Mouse (Mus musculus) forebrain, embryonic 16.5 days (tissue): ENCODE measurements around the gene Ror1. TPM values are rescaled to one million over a fixed set of nuclear protein-coding genes. Genes with fewer than 3 reads are reported as not detected.

Source experiments
- ATAC-seq: fragments of 200-750 bp; cut with Nextera tagmentation; 2 replicates; pipeline ENCODE4 v1.8.0; 2017; ENCODE audit warnings: mild to moderate bottlenecking, moderate library complexity
- H3K27ac ChIP-seq: fragments of 300-500 bp; sonication (generic); 2 replicates; pipeline ENCODE4 v1.5.1; 2014; ENCODE audit warnings: low read length, control low read depth
- H3K27me3 ChIP-seq: fragments of 300-500 bp; sonication (generic); replicated peaks from 2 replicates; pipeline ENCODE4 v1.6.1; 2014; ENCODE audit warnings: low read length; ENCODE audit not compliant: control insufficient read depth, insufficient read depth
- H3K36me3 ChIP-seq: fragments of 300-500 bp; sonication (generic); 2 replicates; pipeline ENCODE4 v1.6.1; 2014; ENCODE audit not compliant: control insufficient read depth, insufficient read depth
- H3K4me1 ChIP-seq: fragments of 300-500 bp; sonication (generic); replicated peaks from 2 replicates; pipeline ENCODE4 v1.6.1; 2014; ENCODE audit warnings: low read length; ENCODE audit not compliant: control insufficient read depth, insufficient read depth
- H3K4me2 ChIP-seq: fragments of 300-500 bp; sonication (generic); 2 replicates; pipeline ENCODE4 v1.6.1; 2014; ENCODE audit warnings: mild to moderate bottlenecking, low read length, control low read depth
- H3K4me3 ChIP-seq: fragments of 300-500 bp; sonication (generic); replicated peaks from 2 replicates; pipeline ENCODE4 v1.5.1; 2014; ENCODE audit warnings: mild to moderate bottlenecking, low read length, control low read depth
- H3K9ac ChIP-seq: fragments of 300-500 bp; sonication (generic); replicated peaks from 2 replicates; pipeline ENCODE4 v1.6.1; 2014; ENCODE audit warnings: low read depth, low read length, control low read depth
- H3K9me3 ChIP-seq: fragments of 300-500 bp; sonication (generic); 2 replicates; pipeline ENCODE4 v1.6.1; 2016; ENCODE audit warnings: low read length; ENCODE audit not compliant: control insufficient read depth
- WGBS: fragments of 180-500 bp; shearing (Covaris S2); extraction: QIAGEN DNeasy Blood & Tissue Kit; methylation state at CpG from one replicate; pipeline ENCODE4 v1.1.7; 2014; 5-methylcytosine and 5-hydroxymethylcytosine counted together
- polyA plus RNA-seq: library from polyadenylated mRNA; unstranded; fragments of >200 nt; fragmentation: Nextera tagmentation; extraction: Ambion mirVana; gene quantifications from 2 replicates; pipeline ENCODE4 v1.2.1, GENCODE M21; 2015

Ror1 gene
- polyA plus RNA-seq, 1 experiment from 2014 or later, result 0.89 TPM

DNA sequence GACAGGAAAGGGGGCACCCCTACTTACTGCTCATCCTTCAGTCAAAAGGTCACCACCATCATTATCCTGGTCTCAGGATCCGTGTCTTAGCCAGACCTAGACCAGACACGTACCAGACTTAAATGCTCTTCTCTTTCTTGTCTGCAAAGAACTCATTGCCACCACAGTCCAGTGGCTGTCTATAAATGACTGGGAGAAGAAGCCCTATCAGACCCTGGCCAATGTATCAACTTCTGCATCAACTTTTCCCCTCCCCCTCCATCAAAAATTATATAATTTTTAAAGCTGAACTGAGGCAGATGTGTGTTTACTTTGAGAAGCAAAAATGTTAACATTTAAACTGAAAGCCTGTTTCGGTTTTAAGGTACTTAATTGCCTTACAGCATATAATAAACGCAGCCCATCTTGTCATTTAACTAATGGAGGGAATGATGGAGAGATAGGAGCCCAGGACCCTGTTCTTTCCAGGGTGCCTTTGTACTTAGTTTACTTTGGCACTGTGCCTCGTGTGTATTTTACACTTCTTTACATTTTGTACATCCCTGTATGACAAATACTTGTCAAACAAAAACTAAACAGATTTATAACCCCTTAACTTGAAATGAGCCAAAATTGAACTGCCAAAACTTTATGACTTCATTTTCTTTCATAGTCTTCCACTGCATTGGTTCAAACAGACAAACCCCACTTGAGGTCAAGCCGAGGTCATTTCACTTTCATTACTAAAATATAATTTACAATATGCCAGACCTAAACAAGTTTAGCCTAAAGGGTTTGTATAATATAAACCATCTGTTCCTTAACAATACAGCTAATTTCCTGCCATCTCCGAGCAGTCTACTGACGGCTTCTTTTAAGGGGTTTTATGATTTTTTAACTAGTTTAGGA, 339.9 kb downstream of the Ror1 start:
- Histone ChIP-seq H3K4me2 (no peak overlapping the region), H3K4me3 (no peak overlapping the region), H3K36me3 (no peaks in the 10 kb centered on the region), H3K9me3 (no peaks in the 10 kb centered on the region), H3K4me1 (no peaks in the 10 kb centered on the region), H3K27ac (no peak overlapping the region), H3K9ac (no peak overlapping the region), H3K27me3 (no peaks in the 10 kb centered on the region)
- 79% methylated on average over 8 of the region's 8 CpGs for WGBS
- ATAC-seq, result no peak

GRCm38 (mm10) chr4:100436169-100436547, 340.6 kb downstream of the Ror1 start:
- Histone ChIP-seq H3K4me3 (no peak overlapping the region), H3K36me3 (no peaks in the 10 kb centered on the region), H3K4me2 (no peak overlapping the region), H3K27ac (no peak overlapping the region), H3K4me1 (no peaks in the 10 kb centered on the region), H3K27me3 (no peaks in the 10 kb centered on the region), H3K9me3 (no peaks in the 10 kb centered on the region), H3K9ac (no peak overlapping the region)
- no peak for ATAC-seq
- 83% methylated on average over 4 of the region's 4 CpGs for WGBS

- H3K36me3 ChIP-seq, result no peaks in the 10 kb centered on the region
- H3K9ac ChIP-seq, result no peak overlapping the region
- H3K9me3 ChIP-seq, result no peaks in the 10 kb centered on the region
- ATAC-seq, result no peak
- no peaks in the 10 kb centered on the region for H3K27me3 ChIP-seq
- H3K27ac ChIP-seq, result no peak overlapping the region
- no peak overlapping the region for H3K4me3 ChIP-seq
- 76% methylated on average over 3 of the region's 3 CpGs for WGBS
- H3K4me2 ChIP-seq, result no peak overlapping the region
- no peaks in the 10 kb centered on the region for H3K4me1 ChIP-seq
Observed at GRCm38 (mm10) chr4:100446897-100447296, 351.3 kb downstream of the Ror1 start.

GRCm38 (mm10) chr4:100462493-100463120, 367.0 kb downstream of the Ror1 start:
- no peak overlapping the region for H3K27ac ChIP-seq
- H3K36me3 ChIP-seq, result no peaks in the 10 kb centered on the region
- no peak overlapping the region for H3K4me3 ChIP-seq

DNA sequence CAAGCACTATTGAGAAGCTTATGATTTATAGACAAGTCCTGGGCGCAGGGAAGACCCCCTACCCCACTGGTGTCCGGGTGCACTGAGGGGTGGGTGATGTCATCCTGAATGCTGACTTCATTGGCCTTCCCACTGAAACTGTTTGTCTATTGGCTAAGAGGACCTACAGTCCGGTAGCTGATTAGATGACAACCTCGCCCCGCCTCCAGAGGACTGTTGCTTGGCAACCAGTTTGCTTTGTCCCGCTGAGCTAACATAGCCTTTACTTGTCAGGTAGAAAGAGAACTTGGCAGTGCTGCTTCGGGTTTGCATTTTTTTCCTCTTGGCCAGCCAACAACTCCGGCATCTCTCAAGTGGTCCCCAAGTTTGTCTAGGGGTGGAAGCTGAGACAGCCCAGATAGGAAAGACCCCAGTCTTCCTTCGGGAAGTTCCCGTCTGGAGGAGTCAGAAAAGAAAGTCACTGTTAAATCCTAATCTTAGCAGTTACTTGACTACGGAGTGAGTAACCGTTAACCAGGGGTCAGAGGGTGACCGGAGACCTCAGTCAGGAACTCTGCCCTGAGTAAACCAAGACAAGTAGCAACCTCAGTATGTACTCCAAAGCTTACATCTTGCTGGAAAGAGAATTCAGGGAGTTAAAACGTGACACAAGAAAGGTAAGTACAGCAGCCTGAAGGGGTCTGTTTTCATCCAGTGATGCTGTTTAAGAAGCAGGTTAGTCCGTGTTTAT, 383.2 kb downstream of the Ror1 start, which contains the start of gene Ube2u:
Gene Ube2u (plus strand): TSS at position 258 of the 730 bp plus-strand sequence.
- H3K36me3 ChIP-seq, result no peaks in the 10 kb centered on the region
- H3K9me3 ChIP-seq, result no peaks in the 10 kb centered on the region
- H3K9ac ChIP-seq, result peak within 1 kb of the TSS; percentile 15; the same call in 1 of the 2 replicates
- 16% methylated on average over 15 of the region's 15 CpGs for WGBS
- H3K4me3 ChIP-seq, result peak within 1 kb of the TSS; percentile 33
- H3K27me3 ChIP-seq, result no peaks in the 10 kb centered on the region
- H3K27ac ChIP-seq, result no peak within 1 kb of the TSS
- peaks cover 8% of the 10 kb centered on the region for H3K4me1 ChIP-seq
- peak; percentile 97 for ATAC-seq
- peak within 1 kb of the TSS; percentile 51 for H3K4me2 ChIP-seq

More at GRCm38 (mm10) chr4:100462493-100463120, 367.0 kb downstream of the Ror1 start:
- no peaks in the 10 kb centered on the region for H3K4me1 ChIP-seq
- no peaks in the 10 kb centered on the region for H3K9me3 ChIP-seq
- H3K9ac ChIP-seq, result no peak overlapping the region
- no peaks in the 10 kb centered on the region for H3K27me3 ChIP-seq
- 44% methylated on average over 9 of the region's 9 CpGs for WGBS
- 0 out of 2 replicates have a peak, but pooled peaks have one; percentile 40 for ATAC-seq
- no peak overlapping the region for H3K4me2 ChIP-seq

DNA sequence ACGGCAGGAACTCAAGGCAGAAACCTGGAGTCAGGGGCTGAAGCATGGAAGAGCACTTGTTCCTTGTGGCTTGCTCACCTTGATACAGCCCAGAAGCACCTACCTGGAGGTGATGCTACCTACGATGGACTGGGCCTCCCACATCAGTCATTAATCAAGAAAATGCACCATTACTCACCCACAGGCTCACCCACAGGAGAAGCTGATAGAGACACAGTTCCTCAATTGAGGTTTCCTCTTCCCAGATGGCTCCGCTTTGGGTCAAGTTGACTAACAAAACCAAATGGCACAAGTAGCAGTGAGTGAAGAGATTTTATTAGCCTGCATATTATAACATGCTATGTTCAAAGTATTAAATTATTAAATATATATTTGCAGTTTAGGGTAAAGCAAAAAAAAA, 392.9 kb downstream of the Ror1 start:
- H3K36me3 ChIP-seq, result no peaks in the 10 kb centered on the region
- H3K27ac ChIP-seq, result no peak overlapping the region
- H3K4me3 ChIP-seq, result no peak overlapping the region
- H3K9me3 ChIP-seq, result no peaks in the 10 kb centered on the region
- no peak overlapping the region for H3K4me2 ChIP-seq
- no peaks in the 10 kb centered on the region for H3K4me1 ChIP-seq
- WGBS, result 92% methylated on average over 3 of the region's 3 CpGs
- H3K27me3 ChIP-seq, result no peaks in the 10 kb centered on the region
- H3K9ac ChIP-seq, result no peak overlapping the region
- ATAC-seq, result no peak

Other genes starting within 250 kb of the Ror1 start
- gene Pgm1, start 166.4 kb upstream of the Ror1 start, polyA plus RNA-seq, result 43.7 and 46.0 TPM in 2 replicates
- 17.6 and 18.9 TPM in 2 replicates for gene Itgb3bp, start 166.0 kb upstream of the Ror1 start, polyA plus RNA-seq